Mouse (Mus musculus): ENCODE measurements around the gene Birc7. TPM values are rescaled to one million over a fixed set of nuclear protein-coding genes. Genes with fewer than 3 reads are reported as not detected.

The Birc7 gene
- polyA plus RNA-seq, 1 experiment from 2014 or later: not detected

- 3% methylated on average over 9 of the region's 9 CpGs for WGBS
- Histone ChIP-seq H3K27me3 (ENCODE audit: control insufficient read depth, insufficient read depth, low read length) (peaks cover 89% of the 10 kb centered on the region), H3K9me3 (ENCODE audit: control insufficient read depth, low read length) (no peaks in the 10 kb centered on the region), H3K4me1 (ENCODE audit: control insufficient read depth, insufficient read depth, low read length) (peaks cover 27% of the 10 kb centered on the region), H3K4me2 (replicated peaks; ENCODE audit: low read depth, low read length) (no peak overlapping the region), H3K4me3 (ENCODE audit: low read length) (0 out of 2 replicates have a peak overlapping the region, but pooled peaks have one; percentile 9), H3K27ac (ENCODE audit: low read depth, low read length) (no peak overlapping the region), H3K9ac (ENCODE audit: low read depth, low read length) (no peak overlapping the region), H3K36me3 (ENCODE audit: control insufficient read depth, insufficient read depth, low read length) (no peaks in the 10 kb centered on the region)
- ATAC-seq (ENCODE audit: low FRiP score, low TSS enrichment): 0 out of 2 replicates have a peak, but pooled peaks have one; percentile 17
These were observed 36.9 kb upstream of the Birc7 start for GRCm38 (mm10) chr2:180891835-180892323.

GRCm38 (mm10) chr2:180892841-180893521 is 35.8 kb upstream of the Birc7 start:
- H3K4me2 ChIP-seq (replicated peaks; ENCODE audit: low read depth, low read length): peak overlapping the region; percentile 75
- WGBS: under 1% methylated on average over 78 of the region's 97 CpGs
- H3K4me3 ChIP-seq (ENCODE audit: low read length): peak overlapping the region; percentile 48
- no peak for ATAC-seq (ENCODE audit: low FRiP score, low TSS enrichment)
- H3K9me3 ChIP-seq (ENCODE audit: control insufficient read depth, low read length): no peaks in the 10 kb centered on the region
- H3K36me3 ChIP-seq (ENCODE audit: control insufficient read depth, insufficient read depth, low read length): no peaks in the 10 kb centered on the region
- H3K27me3 ChIP-seq (ENCODE audit: control insufficient read depth, insufficient read depth, low read length): peaks cover 83% of the 10 kb centered on the region
- H3K9ac ChIP-seq (ENCODE audit: low read depth, low read length): 0 out of 2 replicates have a peak overlapping the region, but pooled peaks have one; percentile 7
- peaks cover 27% of the 10 kb centered on the region for H3K4me1 ChIP-seq (ENCODE audit: control insufficient read depth, insufficient read depth, low read length)
- H3K27ac ChIP-seq (ENCODE audit: low read depth, low read length): no peak overlapping the region

- ATAC-seq (ENCODE audit: low FRiP score, low TSS enrichment): no peak
- Histone ChIP-seq H3K4me1 (ENCODE audit: control insufficient read depth, insufficient read depth, low read length) (peaks cover 27% of the 10 kb centered on the region), H3K27me3 (ENCODE audit: control insufficient read depth, insufficient read depth, low read length) (peaks cover 77% of the 10 kb centered on the region), H3K4me2 (replicated peaks; ENCODE audit: low read depth, low read length) (peak overlapping the region; percentile 75), H3K27ac (ENCODE audit: low read depth, low read length) (no peak overlapping the region), H3K9me3 (ENCODE audit: control insufficient read depth, low read length) (no peaks in the 10 kb centered on the region), H3K9ac (ENCODE audit: low read depth, low read length) (0 out of 2 replicates have a peak overlapping the region, but pooled peaks have one; percentile 7), H3K4me3 (ENCODE audit: low read length) (peak overlapping the region; percentile 48), H3K36me3 (ENCODE audit: control insufficient read depth, insufficient read depth, low read length) (no peaks in the 10 kb centered on the region)
- under 1% methylated on average over 42 of the region's 50 CpGs for WGBS
These were observed 35.2 kb upstream of the Birc7 start for GRCm38 (mm10) chr2:180893537-180894028.

- WGBS: under 1% methylated on average over 54 of the region's 57 CpGs
- ATAC-seq (ENCODE audit: low FRiP score, low TSS enrichment): peak; percentile 26; the same call in 1 of the 2 replicates
- Histone ChIP-seq H3K9me3 (ENCODE audit: control insufficient read depth, low read length) (no peaks in the 10 kb centered on the region), H3K4me1 (ENCODE audit: control insufficient read depth, insufficient read depth, low read length) (peaks cover 27% of the 10 kb centered on the region), H3K27ac (ENCODE audit: low read depth, low read length) (no peak overlapping the region), H3K36me3 (ENCODE audit: control insufficient read depth, insufficient read depth, low read length) (no peaks in the 10 kb centered on the region), H3K27me3 (ENCODE audit: control insufficient read depth, insufficient read depth, low read length) (peaks cover 71% of the 10 kb centered on the region), H3K4me2 (replicated peaks; ENCODE audit: low read depth, low read length) (peak overlapping the region; percentile 75), H3K4me3 (ENCODE audit: low read length) (peak overlapping the region; percentile 48), H3K9ac (ENCODE audit: low read depth, low read length) (no peak overlapping the region)
These were observed 34.7 kb upstream of the Birc7 start for GRCm38 (mm10) chr2:180894029-180894623.

GRCm38 (mm10) chr2:180894734-180895133 is 34.1 kb upstream of the Birc7 start:
- Histone ChIP-seq H3K9ac (ENCODE audit: low read depth, low read length) (no peak overlapping the region), H3K27ac (ENCODE audit: low read depth, low read length) (no peak overlapping the region), H3K9me3 (ENCODE audit: control insufficient read depth, low read length) (no peaks in the 10 kb centered on the region), H3K4me2 (replicated peaks; ENCODE audit: low read depth, low read length) (peak overlapping the region; percentile 75), H3K36me3 (ENCODE audit: control insufficient read depth, insufficient read depth, low read length) (no peaks in the 10 kb centered on the region), H3K27me3 (ENCODE audit: control insufficient read depth, insufficient read depth, low read length) (peaks cover 65% of the 10 kb centered on the region), H3K4me3 (ENCODE audit: low read length) (peak overlapping the region; percentile 48; the same call in 1 of the 2 replicates), H3K4me1 (ENCODE audit: control insufficient read depth, insufficient read depth, low read length) (peaks cover 27% of the 10 kb centered on the region)
- peak; percentile 43; the same call in 1 of the 2 replicates for ATAC-seq (ENCODE audit: low FRiP score, low TSS enrichment)
- under 1% methylated on average over 13 of the region's 13 CpGs for WGBS

- no peak for ATAC-seq (ENCODE audit: low FRiP score, low TSS enrichment)
- 86% methylated on average over 3 of the region's 3 CpGs for WGBS
These were observed 33.5 kb upstream of the Birc7 start for GRCm38 (mm10) chr2:180895321-180895720.

GRCm38 (mm10) chr2:180895837-180896525 is 32.8 kb upstream of the Birc7 start:
- WGBS: 79% methylated on average over 11 of the region's 11 CpGs
- Histone ChIP-seq H3K36me3 (ENCODE audit: control insufficient read depth, insufficient read depth, low read length) (no peaks in the 10 kb centered on the region), H3K9me3 (ENCODE audit: control insufficient read depth, low read length) (no peaks in the 10 kb centered on the region), H3K27me3 (ENCODE audit: control insufficient read depth, insufficient read depth, low read length) (peaks cover 53% of the 10 kb centered on the region), H3K4me1 (ENCODE audit: control insufficient read depth, insufficient read depth, low read length) (peaks cover 17% of the 10 kb centered on the region), H3K4me3 (ENCODE audit: low read length) (no peak overlapping the region), H3K9ac (ENCODE audit: low read depth, low read length) (no peak overlapping the region), H3K27ac (ENCODE audit: low read depth, low read length) (no peak overlapping the region), H3K4me2 (replicated peaks; ENCODE audit: low read depth, low read length) (no peak overlapping the region)
- ATAC-seq (ENCODE audit: low FRiP score, low TSS enrichment): no peak

More at GRCm38 (mm10) chr2:180895321-180895720, 33.5 kb upstream of the Birc7 start:
- H3K36me3 ChIP-seq (ENCODE audit: control insufficient read depth, insufficient read depth, low read length): no peaks in the 10 kb centered on the region
- peaks cover 59% of the 10 kb centered on the region for H3K27me3 ChIP-seq (ENCODE audit: control insufficient read depth, insufficient read depth, low read length)
- no peak overlapping the region for H3K4me2 ChIP-seq (replicated peaks; ENCODE audit: low read depth, low read length)
- H3K9me3 ChIP-seq (ENCODE audit: control insufficient read depth, low read length): no peaks in the 10 kb centered on the region
- H3K4me1 ChIP-seq (ENCODE audit: control insufficient read depth, insufficient read depth, low read length): peaks cover 23% of the 10 kb centered on the region
- no peak overlapping the region for H3K4me3 ChIP-seq (ENCODE audit: low read length)
- H3K9ac ChIP-seq (ENCODE audit: low read depth, low read length): no peak overlapping the region
- no peak overlapping the region for H3K27ac ChIP-seq (ENCODE audit: low read depth, low read length)

GRCm38 (mm10) chr2:180896819-180897625 is 31.8 kb upstream of the Birc7 start:
- no peaks in the 10 kb centered on the region for H3K9me3 ChIP-seq (ENCODE audit: control insufficient read depth, low read length)
- 65% methylated on average over 15 of the region's 15 CpGs for WGBS
- peaks cover 14% of the 10 kb centered on the region for H3K4me1 ChIP-seq (ENCODE audit: control insufficient read depth, insufficient read depth, low read length)
- no peak overlapping the region for H3K4me3 ChIP-seq (ENCODE audit: low read length)
- no peak overlapping the region for H3K27ac ChIP-seq (ENCODE audit: low read depth, low read length)
- ATAC-seq (ENCODE audit: low FRiP score, low TSS enrichment): no peak
- peaks cover 42% of the 10 kb centered on the region for H3K27me3 ChIP-seq (ENCODE audit: control insufficient read depth, insufficient read depth, low read length)
- no peak overlapping the region for H3K4me2 ChIP-seq (replicated peaks; ENCODE audit: low read depth, low read length)
- no peak overlapping the region for H3K9ac ChIP-seq (ENCODE audit: low read depth, low read length)
- no peaks in the 10 kb centered on the region for H3K36me3 ChIP-seq (ENCODE audit: control insufficient read depth, insufficient read depth, low read length)
